Mouse (Mus musculus): ENCODE data around the gene Rpl31. TPM values are rescaled to one million over a fixed set of nuclear protein-coding genes. Genes with fewer than 3 reads are reported as not detected.

Rpl31 gene
- polyA plus RNA-seq, 1 experiment from 2014 or later: 261 TPM

Other genes with a start within 250 kb of the Rpl31 start
- gene Npas2, start 174.1 kb upstream of the Rpl31 start, polyA plus RNA-seq (2015; fragmentation: Nextera tagmentation; extraction: Ambion mirVana): 0.54 and 0.71 TPM in 2 replicates
- gene Tbc1d8, start 110.9 kb downstream of the Rpl31 start, polyA plus RNA-seq (2015; fragmentation: Nextera tagmentation; extraction: Ambion mirVana): 11.7 and 12.6 TPM in 2 replicates
- gene Cnot11, start 167.2 kb downstream of the Rpl31 start, polyA plus RNA-seq (2015; fragmentation: Nextera tagmentation; extraction: Ambion mirVana): 10.5 and 10.6 TPM in 2 replicates
- gene Rnf149, start 209.6 kb downstream of the Rpl31 start, polyA plus RNA-seq (2015; fragmentation: Nextera tagmentation; extraction: Ambion mirVana): 18.2 and 21.8 TPM in 2 replicates